In genomic region chr2:124727979-124728378, GRCm38 (mm10) we compare ENCODE assay signal across 22 mouse cellular contexts.
A peak's percentile ranks its signal among the peaks of the same experiment; 100 is the strongest.
DNase-seq lines count a peak whose midpoint lies in the region; ATAC-seq and TF ChIP-seq lines count a peak whose summit lies in the region.
"Had no signal": no experiment of that assay in that cellular context is flagged by ENCODE, and none has a peak within 500 bp of the region (broad histone marks: within the 10 kb centered on the region; RNA-seq: fewer than 3 reads in every experiment).

No protein-coding gene starts in this region.

- TF ChIP-seq POLR2A in brain, embryonic 14.5 days (IDR thresholded peaks at IDR 0.05; ENCODE audit: borderline replicate concordance, extremely low read depth, insufficient read depth, insufficient read length, poor library complexity, severe bottlenecking), result no peak

- ATAC-seq in frontal cortex, adult (ENCODE audit: low TSS enrichment), result peak; percentile 58
- ATAC-seq: CD4-positive, CD25-positive, alpha-beta regulatory T cell, adult 4 months; forebrain, embryonic 15.5 days; hindbrain, postnatal 0 days; inflammation-experienced regulatory T-cells, adult 6 months had no signal

- no peak for DNase-seq in frontal cortex, postnatal 25 days (ENCODE audit: low spot score in 2 of 2)
- DNase-seq in layer of hippocampus, adult 18-20 months (ENCODE audit: low spot score in 2 of 2), result peak; percentile 18 to 51
- DNase-seq in layer of hippocampus, adult 9-10 months (ENCODE audit: low spot score), result no peak
- DNase-seq in right cerebral cortex, adult 18-20 months, result peak; percentile 24
- no peak for DNase-seq in right cerebral cortex, postnatal 4 days
- peak; percentile 22 for DNase-seq in brain, embryonic 14.5 days (ENCODE audit: low read depth)
- DNase-seq in thymus, postnatal 0 days (ENCODE audit: low spot score), result no peak
- DNase-seq: adrenal gland, adult 2 months; adrenal gland, postnatal 14 days; cerebellum, adult 18-20 months; cerebellum, adult 9-10 months; cerebellum, postnatal 14 days; gastrocnemius, adult 2 months; gastrocnemius, postnatal 14 days; heart, adult 18-20 months; heart, postnatal 14 days; heart, postnatal 4 days had no signal

- no peak for TF ChIP-seq CTCF in brain, embryonic 14.5 days (IDR thresholded peaks at IDR 0.05; ENCODE audit: borderline replicate concordance, extremely low read depth, insufficient read depth, insufficient read length)

Comparison
In these comparisons a context has a peak if more than half of its experiments do, and no peak if none do; other contexts are left out.
1. DNase-seq: peak in layer of hippocampus, adult 18-20 months (2 of 2), right cerebral cortex, adult 18-20 months (single experiment) and brain, embryonic 14.5 days (single experiment); none in frontal cortex, postnatal 25 days (0 of 2), layer of hippocampus, adult 9-10 months (single experiment), right cerebral cortex, postnatal 4 days (single experiment) and thymus, postnatal 0 days (single experiment).